Mouse (Mus musculus) intestine, postnatal 0 days (tissue): ENCODE data around the gene Tmcc3. TPM values are rescaled to one million over a fixed set of nuclear protein-coding genes. Genes with fewer than 3 reads are reported as not detected.

Experiments used
- ATAC-seq: fragments of 200-750 bp; cut with Nextera tagmentation; 2 replicates; pipeline ENCODE4 v1.8.0; 2017; ENCODE audit warnings: mild to moderate bottlenecking, moderate TSS enrichment, moderate library complexity
- H3K27ac ChIP-seq: fragments of 300-500 bp; sonication (generic); 2 replicates; pipeline ENCODE4 v1.5.1; 2014; ENCODE audit warnings: mild to moderate bottlenecking, low read depth, low read length, moderate library complexity
- H3K27me3 ChIP-seq: fragments of 300-500 bp; sonication (generic); replicated peaks from 2 replicates; pipeline ENCODE4 v1.6.1; 2014; ENCODE audit warnings: low read length, mixed read lengths; ENCODE audit not compliant: control insufficient read depth, insufficient read depth
- H3K36me3 ChIP-seq: fragments of 300-500 bp; sonication (generic); 2 replicates; pipeline ENCODE4 v1.6.1; 2014; ENCODE audit warnings: mild to moderate bottlenecking, moderate library complexity; ENCODE audit not compliant: control insufficient read depth, insufficient read depth
- H3K4me1 ChIP-seq: fragments of 300-500 bp; sonication (generic); replicated peaks from 2 replicates; pipeline ENCODE4 v1.6.1; 2014; ENCODE audit warnings: antibody characterized with exemption, low read length, mixed read lengths; ENCODE audit not compliant: control insufficient read depth, insufficient read depth
- H3K4me2 ChIP-seq: fragments of 300-500 bp; sonication (generic); replicated peaks from 2 replicates; pipeline ENCODE4 v1.6.1; 2014; ENCODE audit warnings: low read depth, mild to moderate bottlenecking, moderate library complexity
- H3K4me3 ChIP-seq: fragments of 300-500 bp; sonication (generic); 2 replicates; pipeline ENCODE4 v1.5.1; 2014; ENCODE audit warnings: low read depth, low read length
- H3K9ac ChIP-seq: fragments of 300-500 bp; sonication (generic); 2 replicates; pipeline ENCODE4 v1.6.1; 2014; ENCODE audit warnings: mild to moderate bottlenecking, low read depth, low read length
- H3K9me3 ChIP-seq: fragments of 300-500 bp; sonication (generic); 2 replicates; pipeline ENCODE4 v1.6.1; 2016; ENCODE audit warnings: mixed run types; ENCODE audit not compliant: control insufficient read depth
- CTCF ChIP-seq: sonication (generic); IDR thresholded peaks from 2 replicates; pipeline ENCODE4 v1.5.1; 2016; ENCODE audit warnings: low read depth, mild to moderate bottlenecking, control low read depth, antibody characterized with exemption, moderate library complexity
- WGBS: fragments of 180-500 bp; shearing (Covaris S2); extraction: QIAGEN DNeasy Blood & Tissue Kit; methylation state at CpG from one replicate; pipeline ENCODE4 v1.1.7; 2014; 5-methylcytosine and 5-hydroxymethylcytosine counted together
- polyA plus RNA-seq: library from polyadenylated mRNA; unstranded; fragments of >200 nt; fragmentation: Nextera tagmentation; extraction: Ambion mirVana; gene quantifications from 2 replicates; pipeline ENCODE4 v1.2.1, GENCODE M21; 2015

The Tmcc3 gene
- polyA plus RNA-seq, 1 experiment from 2014 or later = 10.0 TPM

- H3K36me3 ChIP-seq = no peaks in the 10 kb centered on the region
- no peak for ATAC-seq
- no peak overlapping the region for H3K27ac ChIP-seq
- no peak overlapping the region for H3K4me3 ChIP-seq
- WGBS = 63% methylated on average over 10 of the region's 10 CpGs
- H3K9me3 ChIP-seq = no peaks in the 10 kb centered on the region
- no peak overlapping the region for H3K9ac ChIP-seq
- TF ChIP-seq CTCF = no peak
- H3K27me3 ChIP-seq = no peaks in the 10 kb centered on the region
- H3K4me2 ChIP-seq = no peak overlapping the region
- 0 out of 2 replicates have a peak, but pooled peaks cover 2% of the 10 kb centered on the region for H3K4me1 ChIP-seq
Measured at GRCm38 (mm10) chr10:94501796-94502195, 190.0 kb downstream of the Tmcc3 start.

- H3K4me2 ChIP-seq = no peak overlapping the region
- no peak for ATAC-seq
- no peak overlapping the region for H3K27ac ChIP-seq
- H3K9me3 ChIP-seq = no peaks in the 10 kb centered on the region
- H3K4me1 ChIP-seq = 0 out of 2 replicates have a peak, but pooled peaks cover 2% of the 10 kb centered on the region
- no peaks in the 10 kb centered on the region for H3K36me3 ChIP-seq
- WGBS = 78% methylated on average over 16 of the region's 16 CpGs
- H3K27me3 ChIP-seq = no peaks in the 10 kb centered on the region
- H3K9ac ChIP-seq = no peak overlapping the region
- TF ChIP-seq CTCF = no peak
- no peak overlapping the region for H3K4me3 ChIP-seq
Measured at GRCm38 (mm10) chr10:94505248-94505772, 193.6 kb downstream of the Tmcc3 start.

- no peak overlapping the region for H3K4me2 ChIP-seq
- no peaks in the 10 kb centered on the region for H3K9me3 ChIP-seq
- WGBS = 67% methylated on average over 5 of the region's 5 CpGs
- H3K4me3 ChIP-seq = no peak overlapping the region
- H3K9ac ChIP-seq = no peak overlapping the region
- no peak overlapping the region for H3K27ac ChIP-seq
- H3K4me1 ChIP-seq = no peaks in the 10 kb centered on the region
- no peak for ATAC-seq
- no peak for TF ChIP-seq CTCF
- no peaks in the 10 kb centered on the region for H3K36me3 ChIP-seq
- no peaks in the 10 kb centered on the region for H3K27me3 ChIP-seq
Measured at GRCm38 (mm10) chr10:94508863-94509262, 197.1 kb downstream of the Tmcc3 start.

- Histone ChIP-seq H3K27ac (no peak overlapping the region), H3K4me2 (no peak overlapping the region), H3K36me3 (no peaks in the 10 kb centered on the region), H3K27me3 (no peaks in the 10 kb centered on the region), H3K9me3 (no peaks in the 10 kb centered on the region), H3K4me3 (no peak overlapping the region), H3K9ac (no peak overlapping the region), H3K4me1 (no peaks in the 10 kb centered on the region)
- TF ChIP-seq CTCF = no peak
- ATAC-seq = no peak
- 65% methylated on average over 1 of the region's 1 CpGs for WGBS
Measured at GRCm38 (mm10) chr10:94512771-94513170, 201.0 kb downstream of the Tmcc3 start.

GRCm38 (mm10) chr10:94514091-94514505 lies 202.3 kb downstream of the Tmcc3 start:
- Histone ChIP-seq H3K9ac (peak overlapping the region; percentile 26; the same call in 1 of the 2 replicates), H3K4me1 (no peaks in the 10 kb centered on the region), H3K9me3 (no peaks in the 10 kb centered on the region), H3K27ac (no peak overlapping the region), H3K4me2 (peak overlapping the region; percentile 96), H3K36me3 (no peaks in the 10 kb centered on the region), H3K4me3 (peak overlapping the region; percentile 86), H3K27me3 (no peaks in the 10 kb centered on the region)
- 0 out of 2 replicates have a peak, but pooled peaks have one; percentile 8 for TF ChIP-seq CTCF
- ATAC-seq = peak; percentile 17; the same call in 1 of the 2 replicates
- WGBS = 5% methylated on average over 12 of the region's 12 CpGs

GRCm38 (mm10) chr10:94514506-94515178 lies 202.9 kb downstream of the Tmcc3 start:
- Histone ChIP-seq H3K4me1 (no peaks in the 10 kb centered on the region), H3K9me3 (no peaks in the 10 kb centered on the region), H3K4me3 (peak overlapping the region; percentile 86), H3K36me3 (no peaks in the 10 kb centered on the region), H3K27ac (peak overlapping the region; percentile 75), H3K9ac (peak overlapping the region; percentile 75), H3K27me3 (no peaks in the 10 kb centered on the region), H3K4me2 (peak overlapping the region; percentile 96)
- 1% methylated on average over 57 of the region's 71 CpGs for WGBS
- no peak for TF ChIP-seq CTCF
- peak; percentile 81 for ATAC-seq
